Mouse (Mus musculus) megakaryocyte, embryonic 14.5 days (primary cell): ENCODE measurements around the gene Cdip1. TPM values are rescaled to one million over a fixed set of nuclear protein-coding genes. Genes with fewer than 3 reads are reported as not detected.
"Not testable (repeated sequence)": the region's sequence is repeated elsewhere in the genome, so short reads cannot be mapped to it uniquely, and the experiment has no call there.

Source experiments
- H3K27me3 ChIP-seq: replicated peaks from 2 replicates; pipeline ENCODE3; 2012; ENCODE audit warnings: inconsistent platforms
- H3K36me3 ChIP-seq: replicated peaks from 2 replicates; pipeline ENCODE3; 2012; ENCODE audit warnings: low read length, inconsistent platforms, mixed read lengths
- H3K4me1 ChIP-seq: 2 replicates; pipeline ENCODE4 v1.6.1; 2012; ENCODE audit warnings: inconsistent platforms
- H3K4me3 ChIP-seq: replicated peaks from 2 replicates; pipeline ENCODE3; 2012; ENCODE audit warnings: moderate library complexity, mild to moderate bottlenecking, inconsistent platforms
- H3K9me3 ChIP-seq: 2 replicates; pipeline ENCODE4 v1.6.1; 2012; ENCODE audit warnings: inconsistent platforms
- FLI1 ChIP-seq: IDR thresholded peaks from 2 replicates; pipeline ENCODE4 v1.6.1; 2012; ENCODE audit warnings: low read length, inconsistent platforms, mixed read lengths
- GATA1 ChIP-seq: IDR thresholded peaks from 3 replicates; pipeline ENCODE4 v1.6.1; 2012; ENCODE audit warnings: mixed read lengths, low read length, inconsistent platforms, borderline replicate concordance
- polyA plus RNA-seq: library from polyadenylated mRNA; stranded (reverse); fragments of >175 nt; gene quantifications from 2 replicates; pipeline ENCODE4 v1.2.3, GENCODE M21; 2012; ENCODE audit warnings: low replicate concordance; ENCODE audit not compliant: insufficient read depth

Cdip1 gene
- polyA plus RNA-seq = 9.0 and 22.4 TPM in 2 replicates

- peaks cover 35% of the 10 kb centered on the region for H3K4me1 ChIP-seq
- H3K9me3 ChIP-seq = no peaks in the 10 kb centered on the region
Observed at GRCm38 (mm10) chr16:4789810-4790559, at the start of gene Cdip1. Gene Cdip1 (minus strand): TSS chr16:4790292.

GRCm38 (mm10) chr16:4839552-4839951 is 49.5 kb upstream of the Cdip1 start:
- Histone ChIP-seq H3K4me3 (no peak overlapping the region), H3K36me3 (no peaks in the 10 kb centered on the region), H3K27me3 (peaks cover 27% of the 10 kb centered on the region), H3K9me3 (no peaks in the 10 kb centered on the region), H3K4me1 (no peaks in the 10 kb centered on the region; the same call in 1 of the 2 replicates)
- TF ChIP-seq FLI1 (no peak), GATA1 (no peak)

More at GRCm38 (mm10) chr16:4789810-4790559, at the start of gene Cdip1:
- Histone ChIP-seq H3K27me3 (no peaks in the 10 kb centered on the region), H3K4me3 (peak within 1 kb of the TSS; percentile 98), H3K36me3 (peaks cover 7% of the 10 kb centered on the region)
- TF ChIP-seq FLI1 = no peak

- TF ChIP-seq GATA1 (no peak), FLI1 (no peak)
- no peaks in the 10 kb centered on the region for H3K36me3 ChIP-seq
- no peak overlapping the region for H3K4me3 ChIP-seq
- H3K4me1 ChIP-seq = no peaks in the 10 kb centered on the region; the same call in 1 of the 2 replicates
- H3K27me3 ChIP-seq = peaks cover 34% of the 10 kb centered on the region
- no peaks in the 10 kb centered on the region for H3K9me3 ChIP-seq
Observed at GRCm38 (mm10) chr16:4837631-4838030, 47.5 kb upstream of the Cdip1 start.

- TF ChIP-seq GATA1 = no peak
- Histone ChIP-seq H3K27me3 (peaks cover 20% of the 10 kb centered on the region), H3K4me3 (no peak within 1 kb of the TSS), H3K36me3 (no peaks in the 10 kb centered on the region), H3K4me1 (peaks cover 5% of the 10 kb centered on the region; the same call in 1 of the 2 replicates), H3K9me3 (no peaks in the 10 kb centered on the region)
Observed at GRCm38 (mm10) chr16:4835191-4835590, 45.1 kb upstream of the Cdip1 start, which contains the start of gene 4930562C15Rik. Gene 4930562C15Rik (plus strand): TSS chr16:4835416.

GRCm38 (mm10) chr16:4833858-4834257 is 43.8 kb upstream of the Cdip1 start:
- Histone ChIP-seq H3K36me3 (no peaks in the 10 kb centered on the region), H3K4me3 (no peak overlapping the region), H3K9me3 (no peaks in the 10 kb centered on the region), H3K27me3 (peaks cover 19% of the 10 kb centered on the region), H3K4me1 (peaks cover 5% of the 10 kb centered on the region; the same call in 1 of the 2 replicates)
- no peak for TF ChIP-seq FLI1
- no peak for TF ChIP-seq GATA1

- Histone ChIP-seq H3K27me3 (peaks cover 21% of the 10 kb centered on the region), H3K9me3 (no peaks in the 10 kb centered on the region), H3K36me3 (no peaks in the 10 kb centered on the region), H3K4me3 (no peak overlapping the region), H3K4me1 (peaks cover 5% of the 10 kb centered on the region; the same call in 1 of the 2 replicates)
- TF ChIP-seq GATA1 (no peak), FLI1 (no peak)
Observed at GRCm38 (mm10) chr16:4831650-4832419, 41.7 kb upstream of the Cdip1 start.

- H3K9me3 ChIP-seq = peaks cover 3% of the 10 kb centered on the region; the same call in 1 of the 2 replicates
- no peak overlapping the region for H3K4me3 ChIP-seq
- TF ChIP-seq FLI1 = no peak
- no peak for TF ChIP-seq GATA1
- no peaks in the 10 kb centered on the region for H3K36me3 ChIP-seq
- H3K27me3 ChIP-seq = peaks cover 14% of the 10 kb centered on the region
- peaks cover 5% of the 10 kb centered on the region; the same call in 1 of the 2 replicates for H3K4me1 ChIP-seq
Observed at GRCm38 (mm10) chr16:4829271-4829900, 39.3 kb upstream of the Cdip1 start.

- no peak overlapping the region for H3K4me3 ChIP-seq
- no peak for TF ChIP-seq GATA1
- TF ChIP-seq FLI1 = no peak
Observed at GRCm38 (mm10) chr16:4827639-4828038, 37.5 kb upstream of the Cdip1 start.

GRCm38 (mm10) chr16:4824466-4824865 is 34.4 kb upstream of the Cdip1 start:
- H3K27me3 ChIP-seq, H3K36me3 ChIP-seq, H3K4me3 ChIP-seq, H3K4me1 ChIP-seq: not testable (repeated sequence)
- H3K9me3 ChIP-seq = peaks cover 30% of the 10 kb centered on the region

More at GRCm38 (mm10) chr16:4827639-4828038, 37.5 kb upstream of the Cdip1 start:
- Histone ChIP-seq H3K36me3 (no peaks in the 10 kb centered on the region), H3K27me3 (peaks cover 5% of the 10 kb centered on the region), H3K4me1 (peaks cover 5% of the 10 kb centered on the region; the same call in 1 of the 2 replicates), H3K9me3 (peaks cover 5% of the 10 kb centered on the region; the same call in 1 of the 2 replicates)

GRCm38 (mm10) chr16:4818349-4818748 is 28.3 kb upstream of the Cdip1 start:
- no peaks in the 10 kb centered on the region for H3K27me3 ChIP-seq
- no peak for TF ChIP-seq FLI1
- TF ChIP-seq GATA1 = no peak
- no peak overlapping the region for H3K4me3 ChIP-seq
- H3K9me3 ChIP-seq = peaks cover 57% of the 10 kb centered on the region
- H3K36me3 ChIP-seq = no peaks in the 10 kb centered on the region
- peaks cover 11% of the 10 kb centered on the region for H3K4me1 ChIP-seq
